Mouse (Mus musculus) liver, embryonic 14.5 days (tissue): Measurements from ENCODE around the gene Pla2g12b. TPM values are rescaled to one million over a fixed set of nuclear protein-coding genes. Genes with fewer than 3 reads are reported as not detected.

ENCODE experiments used
- ATAC-seq: fragments of 200-750 bp; cut with Nextera tagmentation; 2 replicates; pipeline ENCODE4 v1.8.0; 2017; ENCODE audit warnings: moderate number of reproducible peaks, mild to moderate bottlenecking, moderate library complexity; ENCODE audit not compliant: insufficient read depth
- DNase-seq, 3 experiments: peaks; one replicate each; pipeline ENCODE4 v3.0.0-alpha.2; 2012 to 2013; ENCODE audit warnings: low read depth in 3 of 3, low spot score in 3 of 3
- H3K27ac ChIP-seq: fragments of 300-500 bp; sonication (generic); 2 replicates; pipeline ENCODE4 v1.5.1; 2014; ENCODE audit warnings: moderate library complexity, mild to moderate bottlenecking, control low read depth, inconsistent platforms
- H3K27me3 ChIP-seq: fragments of 300-500 bp; sonication (generic); 2 replicates; pipeline ENCODE4 v1.6.1; 2014; ENCODE audit warnings: mild to moderate bottlenecking, low read length, moderate library complexity; ENCODE audit not compliant: control insufficient read depth, insufficient read depth
- H3K36me3 ChIP-seq: fragments of 300-500 bp; sonication (generic); replicated peaks from 2 replicates; pipeline ENCODE4 v1.6.1; 2014; ENCODE audit warnings: low read depth; ENCODE audit not compliant: control insufficient read depth, insufficient read depth
- H3K4me1 ChIP-seq, 2 experiments: fragments of 200-500 bp in 1 of 2; fragments of 300-500 bp in 1 of 2; sonication (generic) in 1 of 2; replicated peaks; 2 replicates each; pipeline ENCODE4 v1.6.1; 2012 to 2014; ENCODE audit warnings: antibody characterized with exemption in 1 of 2, inconsistent platforms in 1 of 2, low read length in 1 of 2; ENCODE audit not compliant: control insufficient read depth in 2 of 2, insufficient read depth in 2 of 2
- H3K4me2 ChIP-seq: fragments of 300-500 bp; sonication (generic); 2 replicates; pipeline ENCODE4 v1.6.1; 2014; ENCODE audit warnings: low read depth, mild to moderate bottlenecking, control low read depth, moderate library complexity
- H3K4me3 ChIP-seq, 2 experiments: fragments of 200-500 bp in 1 of 2; fragments of 300-500 bp in 1 of 2; sonication (generic) in 1 of 2; 2 replicates each; pipeline ENCODE4 v1.5.1; 2012 to 2014; ENCODE audit warnings: low read depth in 2 of 2, low read length in 2 of 2, mild to moderate bottlenecking in 2 of 2, control low read depth in 1 of 2, inconsistent platforms in 1 of 2, moderate library complexity in 1 of 2; ENCODE audit not compliant: insufficient read depth in 1 of 2
- H3K9ac ChIP-seq: fragments of 300-500 bp; sonication (generic); replicated peaks from 2 replicates; pipeline ENCODE4 v1.6.1; 2014; ENCODE audit warnings: mild to moderate bottlenecking, control low read depth, moderate library complexity
- H3K9me3 ChIP-seq: fragments of 300-500 bp; sonication (generic); 2 replicates; pipeline ENCODE4 v1.6.1; 2016; ENCODE audit warnings: low read length, mixed read lengths; ENCODE audit not compliant: control insufficient read depth
- CTCF ChIP-seq: IDR thresholded peaks from 2 replicates; pipeline ENCODE4 v1.5.1; 2016; ENCODE audit warnings: antibody characterized with exemption, low read depth, control low read depth
- EP300 ChIP-seq: IDR thresholded peaks from 2 replicates; pipeline ENCODE4 v1.6.1; 2016; ENCODE audit warnings: antibody characterized with exemption, low read depth
- WGBS: fragments of 180-500 bp; shearing (Covaris S2); extraction: QIAGEN DNeasy Blood & Tissue Kit; methylation state at CpG from one replicate; pipeline ENCODE4 v1.1.7; 2014; ENCODE audit not compliant: insufficient replicate concordance; 5-methylcytosine and 5-hydroxymethylcytosine counted together
- polyA plus RNA-seq, 2 experiments: library from polyadenylated mRNA; depleted of rRNA in 1 of 2; stranded (reverse) in 1 of 2; unstranded in 1 of 2; fragments of >200 nt; fragmentation: Nextera tagmentation in 1 of 2; extraction: Ambion mirVana in 1 of 2; gene quantifications; 2 replicates each; pipeline versions ENCODE4 v1.2.1 to v1.2.3; 2012 to 2014

Gene Pla2g12b
- polyA plus RNA-seq (2012; rRNA removed) (19.9 and 21.6 TPM in 2 replicates), polyA plus RNA-seq (2014; fragmentation: Nextera tagmentation; extraction: Ambion mirVana) (43.3 and 43.9 TPM in 2 replicates)

DNA sequence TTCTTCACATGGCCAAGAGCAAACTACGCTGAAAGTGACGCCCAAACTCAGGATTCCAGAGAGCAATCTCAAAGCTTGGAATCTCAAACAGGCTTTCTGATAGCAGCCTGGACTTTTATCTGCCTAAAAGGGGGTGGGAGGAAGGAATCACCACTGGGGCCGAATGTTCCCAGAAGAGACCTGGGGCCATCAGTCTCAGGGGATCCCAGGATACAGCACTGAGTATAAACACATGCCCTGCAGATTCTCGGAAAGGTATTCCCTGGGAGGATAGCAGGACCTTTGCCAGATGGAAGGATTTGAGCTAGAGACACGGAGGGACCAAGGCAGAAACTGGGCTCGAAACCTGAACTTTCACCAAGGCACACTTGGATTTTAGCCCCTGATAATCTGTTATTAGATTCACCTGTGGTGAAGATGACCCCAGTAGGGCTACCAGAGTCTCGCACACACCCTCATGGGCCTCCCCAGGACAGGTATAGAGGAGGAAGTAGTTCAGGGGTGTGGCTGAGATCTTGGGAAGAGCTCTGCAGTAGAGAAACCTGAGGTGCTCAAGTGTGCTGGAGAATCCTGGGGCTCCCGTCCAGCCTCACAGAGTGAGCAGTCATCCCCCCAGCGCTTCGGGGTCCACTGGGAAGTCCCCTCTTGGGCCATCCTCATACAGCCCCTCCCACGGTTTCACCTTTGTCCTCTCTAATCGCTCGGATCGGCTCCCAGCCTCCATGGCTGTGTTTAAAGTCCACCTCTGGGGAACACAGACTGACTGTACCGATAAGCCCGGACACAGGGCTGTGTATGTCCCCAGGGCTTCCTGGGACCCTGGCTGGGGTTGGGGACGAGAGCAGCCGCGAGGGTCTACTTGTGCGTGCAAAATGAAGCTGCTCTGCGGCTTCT, at the start of gene Pla2g12b:
Pla2g12b (plus strand) TSS at position 762 of the 894 bp plus-strand sequence.
- WGBS: 53% methylated on average over 21 of the region's 21 CpGs
- peak in 2 of 3 experiments; percentile 16 to 20 for DNase-seq
- H3K9me3 ChIP-seq: no peaks in the 10 kb centered on the region
- H3K27me3 ChIP-seq: no peaks in the 10 kb centered on the region
- H3K9ac ChIP-seq: peak within 1 kb of the TSS; percentile 20
- no peak within 1 kb of the TSS for H3K27ac ChIP-seq
- H3K36me3 ChIP-seq: no peaks in the 10 kb centered on the region
- peak within 1 kb of the TSS; percentile 37 for H3K4me2 ChIP-seq
- peak; percentile 76 for ATAC-seq
- no peaks in the 10 kb centered on the region for H3K4me1 ChIP-seq
- peak within 1 kb of the TSS; percentile 43 to 67 for H3K4me3 ChIP-seq
- no peak for TF ChIP-seq EP300

DNA sequence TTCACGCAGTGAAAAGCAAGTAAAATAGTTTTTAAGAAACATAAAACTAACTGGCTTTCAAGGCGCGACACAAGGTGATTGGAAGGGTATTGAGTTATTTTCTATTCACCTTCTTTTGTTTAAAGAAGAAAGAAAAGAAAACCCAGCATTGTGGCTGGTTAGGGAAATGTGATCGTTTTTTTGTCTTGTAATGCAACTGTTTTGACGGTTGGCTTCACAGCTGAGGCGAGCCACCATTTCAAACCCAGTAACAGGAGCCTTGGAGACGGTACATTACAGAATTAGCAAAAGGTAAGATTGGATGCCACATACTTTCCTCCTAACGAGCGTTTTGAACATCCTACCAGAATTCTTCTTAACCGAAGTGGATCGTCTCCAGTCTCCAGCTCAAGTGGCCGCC, 49.3 kb upstream of the Pla2g12b start:
- no peak overlapping the region for H3K4me2 ChIP-seq
- H3K27me3 ChIP-seq: no peaks in the 10 kb centered on the region
- DNase-seq (no peak), ATAC-seq (no peak)
- H3K36me3 ChIP-seq: peaks cover 29% of the 10 kb centered on the region
- peaks cover 2 to 4% of the 10 kb centered on the region in 2 experiments; a peak in 3 of 4 replicates for H3K4me1 ChIP-seq
- WGBS: 86% methylated on average over 12 of the region's 12 CpGs
- TF ChIP-seq EP300: no peak
- no peak for TF ChIP-seq CTCF
- H3K27ac ChIP-seq: no peak overlapping the region
- no peak overlapping the region for H3K4me3 ChIP-seq
- no peak overlapping the region for H3K9ac ChIP-seq
- H3K9me3 ChIP-seq: no peaks in the 10 kb centered on the region

DNA sequence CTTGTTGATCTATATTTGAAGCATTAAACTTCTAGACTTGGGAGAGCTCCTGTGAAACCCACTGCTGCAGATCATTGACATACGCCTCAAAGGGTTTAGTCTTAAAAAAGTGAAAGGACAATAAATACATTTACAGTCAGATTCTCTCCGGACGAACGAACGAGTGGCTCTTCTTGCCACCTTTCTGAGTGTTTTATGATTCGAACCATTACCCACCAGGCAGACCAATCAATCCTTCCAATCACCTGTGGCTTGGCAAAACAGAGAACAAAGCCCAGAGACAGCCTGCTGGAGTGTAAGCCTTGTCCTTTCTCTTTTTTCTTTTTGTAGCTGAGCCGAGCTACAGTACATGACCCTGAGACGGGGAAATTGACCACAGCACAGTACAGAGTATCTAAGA, 48.4 kb upstream of the Pla2g12b start:
- Histone ChIP-seq H3K27ac (no peak overlapping the region), H3K9ac (no peak overlapping the region), H3K27me3 (no peaks in the 10 kb centered on the region), H3K4me2 (no peak overlapping the region), H3K4me3 (no peak overlapping the region), H3K9me3 (no peaks in the 10 kb centered on the region), H3K4me1 (peaks cover 0 to 2% of the 10 kb centered on the region in 2 experiments; a peak in 3 of 4 replicates), H3K36me3 (peaks cover 28% of the 10 kb centered on the region)
- DNase-seq (no peak), ATAC-seq (no peak)
- 79% methylated on average over 8 of the region's 8 CpGs for WGBS
- no peak for TF ChIP-seq EP300
- no peak for TF ChIP-seq CTCF

DNA sequence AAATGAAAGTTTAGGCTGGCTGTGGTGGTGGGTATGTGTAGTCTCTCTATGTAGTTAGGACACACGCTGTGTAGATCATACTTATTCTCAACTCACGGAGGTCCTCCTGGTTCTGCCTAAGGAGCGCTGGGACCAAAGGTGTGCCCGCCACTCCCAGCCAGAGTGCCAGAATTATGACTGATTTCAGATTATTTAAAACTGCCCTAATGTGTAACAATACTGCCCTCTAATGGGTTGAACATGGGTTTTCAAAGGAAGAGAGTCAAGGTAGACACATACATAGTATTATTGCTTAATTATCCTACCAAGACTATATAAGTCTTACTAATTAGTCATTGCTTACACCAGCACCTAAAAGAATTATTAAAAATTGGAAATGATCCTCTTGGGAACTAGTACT, 44.7 kb upstream of the Pla2g12b start:
- peaks cover 4 to 6% of the 10 kb centered on the region in 2 experiments; a peak in 3 of 4 replicates for H3K4me1 ChIP-seq
- H3K4me2 ChIP-seq: no peak overlapping the region
- no peaks in the 10 kb centered on the region for H3K27me3 ChIP-seq
- H3K4me3 ChIP-seq: no peak overlapping the region
- no peaks in the 10 kb centered on the region for H3K9me3 ChIP-seq
- DNase-seq (no peak), ATAC-seq (no peak)
- H3K9ac ChIP-seq: no peak overlapping the region
- H3K27ac ChIP-seq: no peak overlapping the region
- TF ChIP-seq EP300 (no peak), CTCF (peak; percentile 50)
- peaks cover 12% of the 10 kb centered on the region for H3K36me3 ChIP-seq
- WGBS: 82% methylated on average over 4 of the region's 4 CpGs

GRCm38 (mm10) chr10:59363208-59363607, 40.3 kb upstream of the Pla2g12b start:
- Histone ChIP-seq H3K4me1 (peaks cover 6 to 8% of the 10 kb centered on the region in 2 experiments), H3K9me3 (no peaks in the 10 kb centered on the region), H3K4me3 (no peak overlapping the region), H3K27ac (no peak overlapping the region), H3K9ac (no peak overlapping the region), H3K27me3 (no peaks in the 10 kb centered on the region), H3K36me3 (peaks cover 7% of the 10 kb centered on the region), H3K4me2 (no peak overlapping the region)
- ATAC-seq (peak; percentile 31; the same call in 1 of the 2 replicates), DNase-seq (no peak)
- WGBS: 32% methylated on average over 2 of the region's 2 CpGs
- no peak for TF ChIP-seq CTCF
- TF ChIP-seq EP300: 0 out of 2 replicates have a peak, but pooled peaks have one; percentile 20
